Mouse (Mus musculus) thymus, adult 2 months (tissue): ENCODE data around the gene Itpripl2.

Experiments used
- CTCF ChIP-seq: fragments of 200-500 bp; IDR thresholded peaks from 2 replicates; pipeline ENCODE4 v1.5.1; 2012; ENCODE audit warnings: mild to moderate bottlenecking, control low read depth, low read length, moderate library complexity, borderline replicate concordance; ENCODE audit not compliant: control insufficient read depth, poor library complexity, insufficient read depth; ENCODE audit errors: extremely low read depth
- POLR2A ChIP-seq: fragments of 200-500 bp; IDR thresholded peaks from 2 replicates; pipeline ENCODE4 v1.6.1; 2012; ENCODE audit warnings: mild to moderate bottlenecking, low read length, control low read depth, moderate library complexity; ENCODE audit not compliant: control insufficient read depth, poor library complexity, insufficient read depth; ENCODE audit errors: extremely low read depth

- no peak for TF ChIP-seq CTCF
- no peak for TF ChIP-seq POLR2A
These were observed 11.5 kb downstream of the Itpripl2 start for GRCm38 (mm10) chr7:118480160-118480709.
